Mouse (Mus musculus) A20 (cell line): ENCODE data around the gene Grrp1.

Experiments
- DNase-seq: peaks from one replicate; pipeline ENCODE4 v3.0.0-alpha.2; 2011; ENCODE audit warnings: low read depth, low spot score

Grrp1 gene

DNA sequence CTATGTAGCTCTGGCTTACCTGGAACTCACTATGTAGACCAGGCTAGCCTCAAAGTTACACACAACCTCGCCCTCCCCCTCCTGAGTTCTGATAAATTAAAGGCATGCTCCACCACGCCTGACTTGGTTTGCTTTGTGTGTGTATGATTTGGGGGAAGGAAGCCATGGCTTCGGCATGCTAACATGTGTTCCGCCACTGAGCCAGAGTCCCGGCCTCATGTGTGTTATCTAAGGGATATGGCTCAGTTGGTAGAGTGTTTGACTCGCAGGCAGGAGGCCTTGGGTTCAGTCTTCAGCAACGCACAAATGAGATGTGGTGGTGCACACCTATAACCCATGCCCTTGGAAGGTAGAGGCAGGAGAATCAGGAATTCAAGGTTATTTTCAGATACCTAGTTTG lies 18.1 kb upstream of the Grrp1 start:
- DNase-seq = no peak

DNA sequence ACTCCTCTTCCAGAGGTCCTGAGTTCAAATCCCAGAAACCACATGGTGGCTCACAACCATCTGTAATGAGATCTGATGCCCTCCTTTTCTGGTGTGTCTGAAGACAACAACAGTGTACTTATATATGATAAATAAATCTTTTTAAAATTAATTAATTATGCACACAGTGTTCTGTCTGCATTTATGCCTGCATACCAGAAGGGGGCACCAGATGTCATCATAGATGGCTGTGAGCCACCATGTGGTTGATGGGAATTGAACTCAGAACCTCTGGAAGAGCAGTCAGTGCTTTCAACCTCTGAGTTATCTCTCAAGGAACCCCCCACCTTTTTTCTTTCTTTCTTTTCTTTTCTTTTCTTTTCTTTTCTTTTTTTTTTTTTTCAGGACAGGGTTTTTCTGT lies 15.7 kb upstream of the Grrp1 start:
- peak; percentile 43 for DNase-seq

DNA sequence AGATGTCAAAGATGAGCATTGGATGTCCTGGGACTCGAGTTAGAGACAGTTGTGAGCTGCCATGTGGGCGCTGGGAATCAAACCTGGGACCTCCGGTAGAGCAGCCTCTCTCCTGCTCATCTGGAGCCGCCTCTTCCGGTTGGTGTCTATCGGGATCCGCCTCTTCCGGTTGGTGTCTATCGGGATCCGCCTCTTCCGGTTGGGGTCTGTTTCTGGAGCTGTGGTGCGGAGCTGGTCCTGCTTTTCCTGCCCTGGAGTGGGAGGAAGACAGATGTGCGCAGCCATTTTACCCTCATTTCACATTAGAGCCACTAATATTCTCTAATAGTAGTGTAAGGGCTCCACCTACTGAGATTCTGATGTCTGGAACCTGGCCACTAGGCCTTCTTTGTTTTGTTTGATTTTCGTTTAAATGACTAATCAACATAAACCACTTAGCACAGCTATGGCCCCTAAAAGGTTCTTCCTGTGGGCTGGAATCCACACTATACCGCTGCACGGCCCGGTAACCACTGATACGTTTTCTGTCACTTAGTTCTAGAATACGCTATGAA lies 14.3 kb upstream of the Grrp1 start:
- DNase-seq = no peak

DNA sequence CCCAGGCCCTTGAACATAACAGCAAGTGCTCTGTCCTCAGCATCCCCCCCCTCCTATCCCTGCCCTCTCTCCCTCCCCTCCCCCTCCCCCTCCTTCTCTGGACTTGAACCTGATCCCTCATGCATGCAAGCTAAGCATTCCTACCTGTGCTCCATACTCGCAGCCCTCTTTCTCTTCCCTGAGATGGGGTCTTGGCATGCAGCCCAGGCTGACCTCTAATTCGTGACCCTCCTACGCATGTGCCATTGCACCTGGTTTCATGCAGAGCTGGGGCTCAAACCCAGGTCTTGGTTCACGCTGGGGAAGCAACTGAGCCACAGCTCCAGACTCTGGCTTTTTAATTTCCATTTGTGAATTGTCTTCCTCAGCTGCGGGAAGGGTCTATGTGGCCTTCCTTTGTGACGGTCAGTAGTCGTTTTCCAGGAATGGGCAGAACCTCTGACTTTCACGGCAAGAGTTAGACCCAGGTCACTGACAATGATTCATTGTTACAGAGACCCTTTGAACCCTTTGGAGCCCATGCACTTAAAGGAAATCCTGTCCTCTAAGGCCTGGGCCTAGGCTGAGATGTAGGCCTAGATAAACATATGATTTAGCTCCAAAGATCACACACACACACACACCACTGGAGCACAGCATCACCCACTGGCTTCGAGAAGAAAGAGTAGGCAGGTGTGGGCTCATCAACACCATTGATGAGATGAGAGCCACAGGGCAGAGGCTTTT lies 12.1 kb upstream of the Grrp1 start:
- no peak for DNase-seq

DNA sequence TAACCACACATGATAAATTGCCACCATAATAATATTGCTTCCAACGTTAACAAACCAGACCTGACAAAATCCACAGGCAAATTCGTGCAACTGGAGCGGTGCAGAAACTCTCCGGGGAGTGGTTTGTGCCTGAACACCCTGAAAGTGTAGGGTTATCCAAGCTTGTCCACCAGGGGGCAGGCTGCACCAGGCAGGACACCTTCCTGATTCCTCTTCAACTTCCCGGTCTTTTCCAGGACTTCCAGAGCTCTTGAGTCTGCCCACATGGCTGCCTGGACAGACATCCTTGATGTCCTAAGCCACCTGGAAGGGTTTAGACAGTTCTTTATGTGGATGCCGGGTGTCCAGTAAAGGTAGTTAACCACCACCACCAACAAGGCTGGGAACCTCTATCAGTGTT lies 9.3 kb upstream of the Grrp1 start:
- DNase-seq = peak; percentile 44

DNA sequence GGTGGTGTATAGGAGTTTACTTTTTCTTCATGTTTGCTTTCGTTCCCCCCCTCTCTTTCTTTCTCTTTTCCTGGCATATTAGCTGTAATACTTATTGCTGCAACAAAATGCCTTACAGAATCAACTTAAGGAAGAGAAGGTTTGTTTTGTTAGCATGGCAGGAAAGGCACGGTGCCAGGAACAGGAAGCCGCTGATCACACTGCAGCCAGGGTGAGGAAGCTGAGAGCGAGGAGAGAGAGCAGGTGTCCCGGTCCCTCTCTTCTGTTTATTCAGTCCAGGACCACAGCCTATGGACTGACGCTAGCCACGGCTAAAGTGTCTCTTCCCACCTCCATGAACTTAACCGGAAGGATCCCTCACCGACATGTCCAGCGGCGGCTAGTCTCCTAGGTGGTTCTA lies 4.4 kb upstream of the Grrp1 start:
- DNase-seq = no peak

DNA sequence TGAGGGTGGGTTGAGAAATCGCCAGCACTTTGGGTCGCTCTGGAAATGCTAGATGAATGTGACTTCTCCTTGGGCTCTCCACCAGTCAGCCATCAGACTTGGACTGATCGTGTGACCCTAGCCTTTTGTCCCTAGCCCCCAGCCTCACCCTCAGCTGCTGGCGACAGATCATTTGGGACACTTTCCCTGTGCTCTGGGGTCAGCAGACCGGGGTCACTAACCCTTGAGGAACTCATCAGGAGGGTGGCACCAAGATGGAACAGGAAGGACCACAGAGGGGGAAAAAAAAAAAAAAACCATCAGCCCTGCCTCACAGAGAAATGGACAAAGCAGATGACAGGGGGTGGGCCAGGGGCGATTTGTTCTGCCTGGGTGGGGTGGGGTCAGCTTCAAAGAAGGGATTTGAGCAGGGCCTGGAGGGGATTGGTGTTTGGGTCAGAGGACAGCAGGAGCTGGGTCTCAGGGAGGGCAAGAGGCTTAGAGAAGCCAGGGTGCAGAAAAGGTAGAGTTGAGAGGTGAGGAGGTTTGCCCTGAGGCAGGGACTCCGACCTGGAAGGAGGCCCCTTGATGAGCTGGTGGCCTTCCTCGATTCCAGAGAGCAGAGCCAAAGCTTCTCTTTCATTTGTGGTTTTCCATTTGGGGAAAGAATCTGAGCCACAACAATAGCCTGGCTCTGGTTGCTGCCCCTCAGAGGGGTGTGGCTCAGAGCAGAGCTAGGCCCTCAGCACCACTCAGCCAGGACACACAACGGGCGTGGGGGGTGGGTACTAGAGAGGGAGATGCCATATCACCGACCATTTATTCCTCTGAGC lies 3.5 kb upstream of the Grrp1 start:
- no peak for DNase-seq

DNA sequence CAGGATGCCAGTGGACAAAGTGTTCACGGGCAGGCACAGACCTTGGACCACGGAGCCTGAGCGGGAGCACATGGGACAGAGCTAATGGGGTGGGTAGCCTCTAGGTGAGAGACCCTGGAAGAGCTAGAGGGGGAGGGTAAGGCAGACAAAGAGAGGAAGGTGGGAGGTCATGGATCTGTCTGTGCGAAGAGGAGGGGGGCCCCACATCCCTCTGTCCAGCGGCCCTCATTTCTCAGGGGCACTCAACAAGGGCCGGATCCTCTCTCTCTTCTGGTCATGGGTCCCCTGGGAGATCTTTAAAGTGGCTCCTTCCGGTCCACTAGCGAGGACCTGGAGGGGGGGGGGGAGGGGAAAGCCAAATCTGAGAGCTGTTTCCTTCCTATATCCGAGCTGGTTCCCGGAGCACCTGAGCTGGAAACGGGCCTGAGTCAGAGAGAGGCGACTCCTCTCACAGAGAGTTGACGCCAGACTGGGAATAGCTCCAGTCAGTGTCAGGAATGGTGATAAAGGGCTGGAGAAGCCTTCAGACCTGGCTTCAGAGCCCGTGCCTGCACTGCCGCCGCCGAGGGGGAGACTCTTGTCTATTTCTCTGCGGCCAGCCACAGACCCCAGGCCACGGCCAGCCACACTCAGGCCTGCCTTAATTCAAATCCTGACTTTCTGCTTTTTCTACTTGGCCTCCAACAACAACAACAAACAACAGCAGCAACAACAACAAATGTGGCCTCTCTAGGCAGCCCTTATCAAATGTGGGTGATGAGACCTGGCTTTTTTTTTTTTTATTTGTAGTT lies 2.7 kb upstream of the Grrp1 start:
- no peak for DNase-seq

DNA sequence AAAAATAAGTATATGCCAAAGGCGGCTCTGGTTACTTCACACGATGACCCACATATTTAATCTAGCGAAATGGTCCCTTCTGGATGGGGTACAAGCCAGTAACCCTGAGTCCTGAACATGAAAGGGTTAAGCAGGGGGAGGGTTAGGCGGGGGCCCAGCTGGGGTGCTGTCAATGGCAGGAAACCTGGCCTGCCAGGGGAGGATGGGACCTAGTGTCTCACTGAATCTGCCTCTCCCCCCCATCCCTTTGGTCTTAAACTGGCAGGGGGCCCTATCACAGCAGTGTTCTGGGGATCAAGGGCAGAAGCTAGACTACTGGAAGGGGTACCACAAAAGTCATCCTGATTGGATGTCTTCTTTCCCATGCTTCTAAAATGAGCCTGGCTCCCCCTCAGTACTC lies 1.9 kb upstream of the Grrp1 start:
- no peak for DNase-seq

DNA sequence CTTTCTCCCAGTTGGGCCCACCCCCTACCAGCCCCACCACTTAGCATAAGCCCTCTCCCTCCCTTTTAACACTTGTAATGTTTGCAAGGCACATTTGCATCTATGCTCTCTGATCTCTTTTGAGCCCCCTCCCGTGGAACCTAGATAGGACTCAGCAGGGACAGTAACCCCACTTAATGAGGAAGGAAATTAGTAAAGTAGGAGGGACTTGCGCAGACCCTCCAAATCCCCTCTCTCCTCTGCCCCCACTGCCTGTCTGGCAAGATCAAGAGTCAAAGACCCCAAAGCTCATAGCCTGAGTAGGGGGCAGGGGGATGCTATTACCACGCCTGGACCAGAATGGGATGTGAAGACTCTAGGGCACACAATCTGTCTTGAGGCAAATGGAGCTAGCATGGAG lies 929 bp upstream of the Grrp1 start:
- no peak for DNase-seq

DNA sequence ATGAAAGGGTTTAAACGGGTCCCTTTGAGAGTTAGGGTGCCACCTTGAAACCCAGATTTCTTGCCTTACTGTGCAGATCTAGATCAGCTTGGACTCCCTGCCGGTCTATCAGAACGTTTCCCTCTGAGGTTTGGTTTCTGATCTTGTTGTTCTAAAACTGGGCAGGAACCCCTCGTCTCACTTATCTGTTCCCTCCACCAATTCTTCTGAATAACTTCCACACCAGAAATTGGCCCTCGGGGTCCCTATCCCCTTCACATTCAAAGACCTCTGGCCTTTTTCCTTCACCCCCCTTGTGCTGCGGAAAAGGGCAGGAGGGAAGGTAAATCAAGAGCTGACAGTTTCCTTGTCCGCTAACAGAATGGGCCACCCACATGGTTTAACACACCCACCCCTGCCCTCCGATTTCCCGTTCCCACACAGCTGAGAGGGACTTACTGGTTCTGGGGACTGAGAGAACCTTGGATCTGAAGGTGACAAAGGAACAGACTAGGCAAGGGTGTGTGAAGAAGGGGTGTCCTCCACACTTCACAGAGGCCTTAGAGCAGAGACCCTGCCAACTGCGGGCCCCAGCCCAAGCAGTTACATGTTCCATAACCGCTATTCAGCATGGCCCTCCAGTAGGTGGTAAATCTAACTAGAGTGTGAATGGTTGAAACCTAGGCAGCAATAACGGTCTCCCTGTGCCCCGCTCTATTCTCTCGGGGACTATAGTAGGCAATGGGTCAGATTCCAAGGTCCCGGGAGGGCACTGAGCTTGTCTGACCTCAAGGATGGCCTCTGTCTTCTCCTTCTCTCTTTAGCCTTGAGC lies 790 bp downstream of the Grrp1 start:
- no peak for DNase-seq

DNA sequence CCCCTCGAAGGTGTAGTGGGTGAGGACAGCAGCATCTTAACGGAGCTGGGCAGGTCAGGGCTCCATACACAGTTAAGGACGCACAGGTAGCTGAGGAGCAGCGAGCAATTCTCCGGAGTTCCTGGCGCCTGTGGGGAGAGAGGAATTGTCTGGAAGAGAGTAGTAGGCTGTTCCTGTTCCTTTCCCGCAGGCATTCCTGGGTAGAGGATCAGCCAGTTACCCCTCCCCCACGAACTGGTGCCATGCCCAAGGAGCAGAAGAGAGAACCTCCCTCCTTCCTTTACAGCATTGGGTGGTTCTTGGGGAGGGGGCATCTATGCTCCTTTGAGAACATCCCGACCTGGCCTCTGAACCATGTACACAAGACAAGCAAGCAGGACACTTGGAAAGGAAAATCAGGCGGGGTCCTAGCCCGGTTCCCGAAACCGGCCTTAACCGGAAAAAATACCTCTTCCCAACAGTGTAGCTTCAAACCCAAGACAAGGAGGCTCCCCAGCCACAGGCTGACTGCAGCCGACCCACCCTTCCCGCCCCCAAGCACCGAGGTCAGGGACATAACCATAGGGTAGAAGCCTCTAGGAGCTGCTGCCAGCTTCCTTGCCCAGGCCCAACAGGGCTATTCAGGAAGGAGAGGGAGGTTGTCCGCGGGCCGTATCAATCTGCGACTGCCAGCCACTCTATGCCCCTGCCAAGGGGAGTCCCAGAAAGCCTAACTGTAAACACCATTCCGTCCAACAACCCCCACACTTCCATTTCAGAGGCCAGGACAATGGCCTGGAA lies 1.6 kb downstream of the Grrp1 start:
- DNase-seq = no peak

DNA sequence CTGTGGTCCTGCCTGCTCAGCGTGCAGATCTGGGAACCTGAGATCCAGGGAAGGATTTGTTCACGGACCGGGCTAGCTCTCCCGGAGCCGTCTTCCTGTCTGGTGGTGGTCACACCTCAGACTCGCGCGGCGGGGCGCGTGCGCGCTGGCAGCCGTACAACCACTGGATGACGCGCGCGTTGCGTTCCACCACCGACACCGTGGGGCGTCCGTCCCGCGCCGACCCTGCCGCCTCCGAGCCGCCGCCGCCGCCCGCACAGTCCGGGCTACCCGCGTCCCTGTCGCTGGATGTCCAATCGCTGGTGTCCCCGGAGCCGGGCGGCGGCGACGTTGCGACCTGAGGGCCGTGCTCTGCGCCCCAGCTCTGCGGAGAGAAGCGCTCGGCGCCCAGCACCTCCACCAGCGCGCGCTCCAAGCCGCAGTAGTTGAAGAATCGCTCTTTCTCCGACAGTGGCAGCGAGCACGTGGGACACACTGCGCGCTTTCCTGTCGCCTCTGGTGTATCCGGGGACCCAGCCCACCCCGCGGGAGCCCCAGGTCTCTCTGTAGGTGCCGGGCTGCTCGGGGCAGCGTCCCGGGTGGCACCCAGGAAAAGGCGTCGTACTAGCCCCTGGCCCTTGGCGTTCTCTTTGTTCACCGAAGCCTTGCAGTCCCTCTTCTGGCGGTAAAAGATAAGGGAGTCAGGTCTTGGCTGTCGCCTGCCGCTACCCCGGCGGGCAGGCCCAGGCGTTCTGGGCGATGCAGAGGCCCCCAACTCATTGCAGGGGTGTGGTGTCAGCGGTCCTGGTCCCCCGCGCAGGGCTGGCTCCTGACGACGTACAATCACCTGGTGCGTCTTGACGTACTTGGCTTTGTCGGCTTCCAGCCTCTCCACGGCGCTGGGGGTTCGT lies 2.4 kb downstream of the Grrp1 start:
- no peak for DNase-seq

DNA sequence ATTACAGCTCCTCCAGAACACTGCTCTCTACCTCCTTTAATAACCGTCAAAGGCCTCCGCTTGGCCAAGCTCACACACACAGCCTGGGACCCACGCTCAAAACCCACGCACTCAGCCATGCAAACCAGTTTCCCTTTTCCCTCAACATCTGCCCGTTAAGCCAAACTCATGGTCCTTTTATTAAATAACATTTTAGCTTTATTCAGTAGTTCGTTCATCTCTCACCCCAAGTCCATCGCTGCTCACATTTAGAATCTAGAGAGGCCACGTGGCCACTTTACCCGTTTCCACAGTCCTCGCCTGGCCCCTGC lies 3.0 kb downstream of the Grrp1 start:
- no peak for DNase-seq

DNA sequence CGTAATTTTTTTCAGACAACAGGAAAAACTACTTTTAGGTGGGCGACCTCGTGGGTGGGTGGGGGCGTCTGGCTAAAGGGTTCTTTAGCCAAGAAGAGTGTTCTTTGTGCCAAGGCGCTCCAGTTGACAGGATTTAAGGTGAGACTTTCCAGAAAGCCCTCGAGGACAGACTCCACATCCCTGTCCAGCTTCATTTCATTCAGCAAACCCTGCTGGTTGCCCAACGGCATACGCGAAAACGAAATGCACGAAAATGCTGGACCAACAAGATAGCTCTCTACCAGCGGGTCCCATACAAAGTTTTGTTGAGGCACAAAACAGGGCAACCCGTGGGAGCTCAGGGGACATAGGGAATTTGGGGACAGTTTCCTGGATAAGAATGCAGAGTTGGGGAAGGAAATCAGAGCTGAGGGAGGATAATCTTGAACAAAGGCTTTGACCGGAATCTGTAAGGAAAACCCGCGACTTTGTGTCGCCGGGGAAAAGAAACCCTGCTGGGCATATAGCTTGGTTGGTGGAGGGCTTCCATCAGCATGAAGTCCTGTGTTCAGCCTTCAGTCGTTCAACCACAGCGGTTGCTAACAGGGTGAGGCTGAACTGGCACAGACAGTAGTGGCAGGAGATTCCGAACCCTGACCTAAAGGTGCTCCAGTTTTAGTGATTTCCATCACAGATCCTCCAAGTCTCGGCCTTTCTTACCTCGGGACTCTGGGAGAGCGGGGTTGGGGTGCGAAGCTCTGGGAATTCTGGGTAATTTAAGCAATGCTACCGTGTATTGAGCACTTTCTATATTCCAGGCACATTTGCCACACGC lies 3.6 kb downstream of the Grrp1 start:
- no peak for DNase-seq

DNA sequence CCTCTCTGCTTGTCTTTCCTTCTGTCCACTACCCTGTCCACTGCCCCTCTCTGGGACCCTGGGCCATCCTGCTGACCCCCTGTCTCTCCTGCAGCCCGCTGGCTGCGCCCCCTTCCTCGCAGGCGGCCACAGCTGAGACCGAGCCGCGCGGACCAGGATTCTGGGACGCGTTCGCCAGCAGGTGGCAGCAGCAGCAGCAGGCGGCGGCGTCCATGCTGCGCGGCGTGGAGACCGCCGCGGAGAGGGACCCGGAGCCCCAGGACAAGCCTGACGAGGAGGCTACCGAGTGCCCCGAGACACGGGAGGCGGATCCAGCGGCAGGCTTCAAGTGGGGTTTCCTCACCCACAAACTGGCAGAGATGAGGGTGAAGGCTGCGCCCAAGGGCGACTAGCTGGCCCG lies 4.3 kb downstream of the Grrp1 start:
- peak; percentile 64 for DNase-seq

DNA sequence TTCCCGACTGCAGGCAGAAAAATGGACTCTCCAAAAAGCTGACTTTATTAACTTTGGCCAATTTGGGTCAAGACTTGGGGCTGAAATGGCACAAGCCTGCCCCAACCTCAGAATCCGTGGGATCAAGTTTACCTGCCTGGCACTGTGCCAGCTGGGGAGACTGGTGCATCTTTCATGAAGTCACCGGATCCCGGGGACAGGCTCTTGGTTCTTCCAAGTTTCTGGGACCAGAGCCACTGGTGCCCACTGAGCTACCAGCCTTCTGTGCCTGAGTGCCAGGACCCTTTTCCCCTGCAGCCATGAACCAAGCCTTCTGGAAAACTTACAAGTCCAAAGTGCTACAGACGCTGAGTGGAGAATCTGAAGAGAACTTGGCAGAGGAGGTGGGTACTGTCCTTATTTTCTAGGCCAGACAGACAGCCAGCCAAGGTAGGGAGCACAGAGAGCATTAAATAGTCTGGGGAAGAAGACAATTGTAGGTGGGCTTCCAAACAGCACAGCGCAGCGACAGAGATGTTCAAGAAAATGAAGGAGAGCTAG lies 7.1 kb downstream of the Grrp1 start, which contains the start of gene Gm30191:
Gm30191 (plus strand) TSS at position 217 of the 540 bp plus-strand sequence.
- DNase-seq = no peak

DNA sequence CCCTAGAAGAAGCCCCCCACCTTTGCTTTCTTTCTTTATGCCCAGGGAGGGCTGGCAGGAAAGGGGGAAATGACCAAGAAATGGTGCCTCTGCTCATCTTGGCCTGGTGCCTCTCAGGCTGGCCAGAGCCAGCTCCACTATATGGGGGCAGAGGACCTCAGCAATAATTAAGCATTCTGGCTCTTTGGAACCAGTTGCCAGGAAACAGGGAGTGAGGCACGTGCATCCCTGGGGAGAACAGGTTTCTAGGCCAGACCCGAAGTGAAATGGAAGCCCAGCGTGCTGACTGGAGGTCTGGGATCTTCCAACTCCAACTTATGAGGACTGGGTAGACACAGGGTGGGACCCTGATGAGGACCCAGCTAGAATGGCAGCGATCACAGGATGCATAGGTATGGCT lies 7.7 kb downstream of the Grrp1 start:
- DNase-seq = no peak
